Mouse (Mus musculus) hindbrain, embryonic 16.5 days (tissue): Measurements from ENCODE around the gene Lgals4. TPM values are rescaled to one million over a fixed set of nuclear protein-coding genes. Genes with fewer than 3 reads are reported as not detected.
"Not testable (repeated sequence)": the region's sequence is repeated elsewhere in the genome, so short reads cannot be mapped to it uniquely, and the experiment has no call there.

Source experiments
- ATAC-seq: fragments of 200-750 bp; cut with Nextera tagmentation; 2 replicates; pipeline ENCODE4 v1.8.0; 2017; ENCODE audit warnings: moderate TSS enrichment, moderate library complexity
- H3K27ac ChIP-seq: fragments of 300-500 bp; sonication (generic); 2 replicates; pipeline ENCODE4 v1.5.1; 2014; ENCODE audit warnings: low read depth, mild to moderate bottlenecking, control low read depth, low read length, moderate library complexity
- H3K27me3 ChIP-seq: fragments of 300-500 bp; sonication (generic); replicated peaks from 2 replicates; pipeline ENCODE4 v1.6.1; 2014; ENCODE audit warnings: low read length; ENCODE audit not compliant: control insufficient read depth, insufficient read depth
- H3K36me3 ChIP-seq: fragments of 300-500 bp; sonication (generic); 2 replicates; pipeline ENCODE4 v1.6.1; 2014; ENCODE audit warnings: mild to moderate bottlenecking, low read length, moderate library complexity, mixed read lengths; ENCODE audit not compliant: control insufficient read depth, insufficient read depth
- H3K4me1 ChIP-seq: fragments of 300-500 bp; sonication (generic); 2 replicates; pipeline ENCODE4 v1.6.1; 2014; ENCODE audit warnings: low read depth, low read length; ENCODE audit not compliant: control insufficient read depth, insufficient read depth
- H3K4me2 ChIP-seq: fragments of 300-500 bp; sonication (generic); 2 replicates; pipeline ENCODE4 v1.6.1; 2014; ENCODE audit warnings: mild to moderate bottlenecking, low read length, control low read depth, moderate library complexity
- H3K4me3 ChIP-seq: fragments of 300-500 bp; sonication (generic); 2 replicates; pipeline ENCODE4 v1.5.1; 2014; ENCODE audit warnings: mild to moderate bottlenecking, low read length, control low read depth, moderate library complexity
- H3K9ac ChIP-seq: fragments of 300-500 bp; sonication (generic); 2 replicates; pipeline ENCODE4 v1.6.1; 2014; ENCODE audit warnings: low read depth, mild to moderate bottlenecking, control low read depth, low read length, moderate library complexity
- H3K9me3 ChIP-seq: fragments of 300-500 bp; sonication (generic); 2 replicates; pipeline ENCODE4 v1.6.1; 2014; ENCODE audit warnings: mild to moderate bottlenecking, low read length, moderate library complexity; ENCODE audit not compliant: control insufficient read depth
- WGBS: fragments of 180-500 bp; shearing (Covaris S2); extraction: QIAGEN DNeasy Blood & Tissue Kit; methylation state at CpG from one replicate; pipeline ENCODE4 v1.1.7; 2014; 5-methylcytosine and 5-hydroxymethylcytosine counted together
- polyA plus RNA-seq: library from polyadenylated mRNA; unstranded; fragments of >200 nt; fragmentation: Nextera tagmentation; extraction: Ambion mirVana; gene quantifications from 2 replicates; pipeline ENCODE4 v1.2.1, GENCODE M21; 2015

Lgals4 gene
- polyA plus RNA-seq, 1 experiment from 2014 or later: 5.3 TPM

DNA sequence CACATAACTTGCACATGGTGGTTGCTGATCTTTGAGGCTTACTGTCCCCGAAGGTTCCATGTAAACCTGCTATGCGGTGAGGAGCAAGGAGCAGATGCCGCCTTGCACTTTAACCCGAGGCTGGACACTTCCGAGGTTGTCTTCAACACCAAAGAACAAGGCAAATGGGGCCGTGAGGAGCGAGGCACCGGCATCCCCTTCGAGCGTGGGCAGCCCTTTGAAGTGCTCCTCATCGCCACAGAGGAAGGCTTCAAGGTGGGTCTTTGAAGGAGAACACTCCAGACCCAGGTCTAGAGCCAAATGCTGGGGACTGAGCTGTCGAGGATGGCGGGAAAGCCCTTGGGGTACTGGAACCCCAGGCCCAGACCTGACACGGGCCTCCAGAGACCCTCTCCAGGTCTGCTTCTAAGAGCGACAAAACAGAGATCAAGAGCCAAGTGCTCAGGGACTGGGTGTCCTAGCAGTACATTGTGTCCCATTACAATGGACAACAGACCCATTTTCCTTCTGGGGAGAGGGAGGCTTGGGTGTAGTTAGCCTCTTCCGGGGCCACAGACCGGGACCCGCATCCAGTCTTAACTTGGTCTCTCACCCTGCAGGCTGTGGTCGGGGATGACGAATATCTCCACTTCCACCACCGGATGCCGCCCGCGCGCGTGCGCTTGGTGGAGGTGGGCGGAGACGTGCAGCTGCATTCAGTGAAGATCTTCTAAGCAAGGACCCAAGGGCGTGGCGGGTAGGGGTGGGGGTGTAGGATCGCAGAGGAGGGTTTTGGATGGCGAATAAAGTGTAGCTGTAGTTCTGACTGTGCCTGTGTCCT, 32.0 kb downstream of the Lgals4 start:
- 48% methylated on average over 33 of the region's 33 CpGs for WGBS
- ATAC-seq: peak; percentile 86

GRCm38 (mm10) chr7:28866769-28867507, 33.3 kb downstream of the Lgals4 start:
- Histone ChIP-seq H3K27me3 (no peaks in the 10 kb centered on the region), H3K27ac (no peak overlapping the region), H3K9me3 (no peaks in the 10 kb centered on the region), H3K4me2 (no peak overlapping the region), H3K9ac (no peak overlapping the region), H3K4me1 (peaks cover 2% of the 10 kb centered on the region; the same call in 1 of the 2 replicates), H3K4me3 (no peak overlapping the region), H3K36me3 (no peaks in the 10 kb centered on the region)
- ATAC-seq: no peak
- WGBS: 92% methylated on average over 28 of the region's 28 CpGs

More for the DNA sequence above, 32.0 kb downstream of the Lgals4 start:
- H3K4me2 ChIP-seq: peak overlapping the region; percentile 57
- peak overlapping the region; percentile 25 for H3K4me3 ChIP-seq
- peaks cover 2% of the 10 kb centered on the region; the same call in 1 of the 2 replicates for H3K4me1 ChIP-seq
- no peaks in the 10 kb centered on the region for H3K27me3 ChIP-seq
- no peaks in the 10 kb centered on the region for H3K36me3 ChIP-seq
- 0 out of 2 replicates have a peak, but pooled peaks cover 3% of the 10 kb centered on the region for H3K9me3 ChIP-seq
- H3K9ac ChIP-seq: peak overlapping the region; percentile 39; the same call in 1 of the 2 replicates
- H3K27ac ChIP-seq: no peak overlapping the region

GRCm38 (mm10) chr7:28867508-28868340, 34.1 kb downstream of the Lgals4 start:
- not testable (repeated sequence) for H3K27ac ChIP-seq, ATAC-seq, H3K9ac ChIP-seq, H3K9me3 ChIP-seq, H3K4me1 ChIP-seq, H3K36me3 ChIP-seq, H3K4me3 ChIP-seq, H3K27me3 ChIP-seq
- WGBS: 30% methylated on average over 23 of the region's 23 CpGs
- H3K4me2 ChIP-seq: peak overlapping the region; percentile 28

DNA sequence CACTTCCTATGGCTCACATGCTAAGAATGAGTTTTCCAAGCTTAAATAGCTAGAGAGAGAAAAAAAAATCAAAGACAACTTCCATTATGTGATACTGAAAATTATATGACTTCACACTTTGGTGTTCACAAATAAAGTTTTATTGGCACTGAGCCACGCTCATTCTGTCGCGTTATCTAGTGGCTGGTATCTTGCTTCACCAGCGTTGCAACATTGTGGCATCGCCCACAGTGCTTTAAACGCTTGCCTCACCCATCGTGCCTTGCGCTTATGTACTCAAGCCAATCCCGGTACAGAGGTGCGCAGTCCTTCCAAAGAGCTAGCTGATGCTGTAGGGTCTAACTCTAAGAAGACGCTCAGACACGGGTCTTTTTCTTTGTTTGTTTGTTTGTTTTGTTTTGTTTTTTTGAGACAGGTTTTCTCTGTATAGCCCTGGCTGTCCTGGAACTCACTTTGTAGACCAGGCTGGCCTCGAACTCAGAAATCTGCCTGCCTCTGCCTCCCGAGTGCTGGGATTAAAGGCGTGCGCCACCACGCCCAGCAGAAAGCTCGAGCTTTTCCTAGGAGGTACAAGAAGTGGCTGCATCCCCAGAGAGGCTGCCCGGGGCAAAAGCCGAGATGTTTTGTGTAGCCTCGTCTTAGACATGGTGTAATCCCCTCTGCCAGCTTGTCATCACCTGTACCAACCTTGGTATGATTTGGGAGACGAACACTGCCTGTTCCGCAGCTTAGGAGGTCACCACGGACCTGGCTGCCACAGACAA, 37.4 kb downstream of the Lgals4 start:
- Histone ChIP-seq H3K27ac (no peak overlapping the region), H3K27me3 (no peaks in the 10 kb centered on the region), H3K9me3 (no peaks in the 10 kb centered on the region), H3K4me3 (no peak overlapping the region), H3K4me1 (no peaks in the 10 kb centered on the region), H3K9ac (no peak overlapping the region), H3K4me2 (no peak overlapping the region), H3K36me3 (no peaks in the 10 kb centered on the region)
- WGBS: 89% methylated on average over 24 of the region's 24 CpGs
- no peak for ATAC-seq

DNA sequence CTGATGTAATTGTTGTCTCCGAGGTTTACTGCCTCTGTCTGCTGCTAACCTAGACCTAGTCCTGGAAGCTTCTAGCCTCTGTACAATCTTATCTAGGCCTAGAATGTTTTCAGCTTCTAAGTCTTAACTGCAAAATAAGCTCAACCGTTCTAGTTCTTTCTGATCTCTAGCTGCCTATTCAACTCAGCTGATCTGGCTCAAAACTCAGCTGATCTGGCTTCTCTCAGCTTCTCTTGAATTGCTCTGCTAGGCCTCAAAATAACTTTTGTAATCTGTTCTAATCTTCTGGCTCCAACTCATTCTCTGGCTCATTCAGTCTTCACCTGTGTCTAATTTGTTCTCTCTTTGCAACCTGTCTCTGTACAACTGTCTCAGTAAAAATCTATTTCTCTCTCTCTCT, 40.9 kb downstream of the Lgals4 start:
- Histone ChIP-seq H3K9me3 (no peaks in the 10 kb centered on the region), H3K4me2 (no peak overlapping the region), H3K27me3 (no peaks in the 10 kb centered on the region), H3K36me3 (no peaks in the 10 kb centered on the region), H3K4me3 (no peak overlapping the region), H3K9ac (no peak overlapping the region), H3K4me1 (no peaks in the 10 kb centered on the region), H3K27ac (no peak overlapping the region)
- ATAC-seq: no peak
- 91% methylated on average over 2 of the region's 2 CpGs for WGBS

DNA sequence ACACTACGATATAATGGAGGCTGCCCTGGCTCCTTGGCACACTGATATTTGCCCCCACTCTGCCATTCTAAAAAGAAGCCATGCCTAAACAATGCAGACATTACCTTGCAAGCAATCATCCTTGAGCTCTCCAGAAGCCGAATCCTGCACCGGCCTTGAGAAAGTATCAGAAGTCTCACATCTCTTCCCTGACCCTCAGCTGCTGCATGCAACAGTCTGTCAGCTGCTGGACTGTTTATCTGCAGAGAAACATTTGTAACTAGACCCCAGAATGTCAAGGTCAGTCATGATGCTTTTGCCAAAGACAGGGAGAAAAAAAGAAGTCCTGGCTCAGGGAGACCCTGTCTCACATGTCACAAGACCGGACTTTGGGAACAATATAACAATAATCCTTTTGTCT, 42.4 kb downstream of the Lgals4 start:
- no peak for ATAC-seq
- Histone ChIP-seq H3K9ac (no peak overlapping the region), H3K4me2 (no peak overlapping the region), H3K4me1 (no peaks in the 10 kb centered on the region), H3K27me3 (no peaks in the 10 kb centered on the region), H3K9me3 (no peaks in the 10 kb centered on the region), H3K27ac (no peak overlapping the region), H3K36me3 (no peaks in the 10 kb centered on the region), H3K4me3 (no peak overlapping the region)
- 71% methylated on average over 4 of the region's 4 CpGs for WGBS

DNA sequence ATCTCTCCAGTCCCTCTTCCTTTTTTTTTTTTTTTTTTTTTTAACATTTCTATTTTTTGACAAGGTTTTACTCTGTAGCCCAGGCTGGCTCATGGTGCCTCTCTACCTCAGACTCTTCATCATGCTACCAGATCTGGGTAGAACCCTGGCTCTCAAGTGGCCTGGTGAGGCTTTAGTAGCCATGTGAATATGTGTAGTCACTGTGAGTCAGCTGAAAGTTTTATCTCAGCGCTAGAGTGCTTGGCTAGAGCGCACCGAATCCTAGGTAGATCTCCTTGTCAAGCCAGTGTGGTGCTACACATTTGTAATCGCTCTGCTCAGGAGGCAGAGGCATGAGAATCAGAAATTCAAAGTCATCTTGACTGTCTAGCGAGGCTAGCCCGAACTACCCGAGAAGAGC, 43.5 kb downstream of the Lgals4 start:
- no peak overlapping the region for H3K9ac ChIP-seq
- no peak overlapping the region for H3K4me2 ChIP-seq
- no peaks in the 10 kb centered on the region for H3K4me1 ChIP-seq
- no peaks in the 10 kb centered on the region for H3K9me3 ChIP-seq
- no peaks in the 10 kb centered on the region for H3K27me3 ChIP-seq
- 92% methylated on average over 7 of the region's 7 CpGs for WGBS
- H3K36me3 ChIP-seq: no peaks in the 10 kb centered on the region
- H3K4me3 ChIP-seq: no peak overlapping the region
- H3K27ac ChIP-seq: no peak overlapping the region
- ATAC-seq: no peak

GRCm38 (mm10) chr7:28877856-28878255, 44.2 kb downstream of the Lgals4 start:
- no peaks in the 10 kb centered on the region for H3K27me3 ChIP-seq
- no peak overlapping the region for H3K4me2 ChIP-seq
- H3K36me3 ChIP-seq: no peaks in the 10 kb centered on the region
- H3K27ac ChIP-seq: no peak overlapping the region
- WGBS: 79% methylated on average over 4 of the region's 4 CpGs
- H3K9ac ChIP-seq: no peak overlapping the region
- H3K4me1 ChIP-seq: no peaks in the 10 kb centered on the region
- no peak for ATAC-seq
- no peak overlapping the region for H3K4me3 ChIP-seq
- no peaks in the 10 kb centered on the region for H3K9me3 ChIP-seq
